Mouse (Mus musculus) brain, adult 2 months (tissue): ENCODE measurements around the gene Fcho2.
"Not testable (repeated sequence)": the region's sequence is repeated elsewhere in the genome, so short reads cannot be mapped to it uniquely, and the experiment has no call there.

Experiments used
- DNase-seq: peaks from one replicate; pipeline ENCODE4 v3.0.0; 2011; ENCODE audit warnings: low read depth, low spot score

Gene Fcho2

GRCm38 (mm10) chr13:98815147-98815785, at the start of gene Fcho2:
Fcho2 (minus strand) TSS chr13:98815449.
- peak; percentile 96 for DNase-seq

- no peak for DNase-seq
Measured at GRCm38 (mm10) chr13:98855291-98855690, 40.0 kb upstream of the Fcho2 start.

GRCm38 (mm10) chr13:98845794-98846193, 30.5 kb upstream of the Fcho2 start:
- DNase-seq: no peak

GRCm38 (mm10) chr13:98836423-98837088, 21.3 kb upstream of the Fcho2 start:
- DNase-seq: no peak

GRCm38 (mm10) chr13:98835740-98836139, 20.5 kb upstream of the Fcho2 start:
- DNase-seq: no peak

GRCm38 (mm10) chr13:98834723-98835122, 19.5 kb upstream of the Fcho2 start:
- DNase-seq: no peak

GRCm38 (mm10) chr13:98834199-98834598, 18.9 kb upstream of the Fcho2 start:
- peak; percentile 20 for DNase-seq

GRCm38 (mm10) chr13:98832451-98833450, 17.5 kb upstream of the Fcho2 start:
- peak; percentile 25 for DNase-seq

- DNase-seq: not testable (repeated sequence)
Measured at GRCm38 (mm10) chr13:98829026-98829425, 13.8 kb upstream of the Fcho2 start.

- DNase-seq: peak; percentile 49
Measured at GRCm38 (mm10) chr13:98825574-98825973, 10.3 kb upstream of the Fcho2 start.

GRCm38 (mm10) chr13:98819094-98819493, 3.8 kb upstream of the Fcho2 start:
- no peak for DNase-seq

- DNase-seq: no peak
Measured at GRCm38 (mm10) chr13:98818205-98818604, 3.0 kb upstream of the Fcho2 start.

- no peak for DNase-seq
Measured at GRCm38 (mm10) chr13:98817766-98818165, 2.5 kb upstream of the Fcho2 start.

- DNase-seq: not testable (repeated sequence)
Measured at GRCm38 (mm10) chr13:98816981-98817660, 1.9 kb upstream of the Fcho2 start.

GRCm38 (mm10) chr13:98816571-98816970, 1.3 kb upstream of the Fcho2 start:
- no peak for DNase-seq

GRCm38 (mm10) chr13:98814275-98815040, 791 bp downstream of the Fcho2 start:
- peak; percentile 42 for DNase-seq

- DNase-seq: no peak
Measured at GRCm38 (mm10) chr13:98813596-98814274, 1.5 kb downstream of the Fcho2 start.

GRCm38 (mm10) chr13:98813167-98813566, 2.1 kb downstream of the Fcho2 start:
- DNase-seq: no peak

- no peak for DNase-seq
Measured at GRCm38 (mm10) chr13:98812285-98812684, 3.0 kb downstream of the Fcho2 start.

GRCm38 (mm10) chr13:98810143-98810542, 5.1 kb downstream of the Fcho2 start:
- DNase-seq: peak; percentile 66
